Mouse (Mus musculus): ENCODE measurements around the gene Olfr1392.

Gene Olfr1392

GRCm38 (mm10) chr11:49248974-49249700 lies 35.9 kb upstream of the Olfr1392 start:
- Histone ChIP-seq H3K4me3 (replicated peaks; ENCODE audit: low read length) (no peak overlapping the region), H3K36me3 (ENCODE audit: insufficient read depth, low read length) (peaks cover 10% of the 10 kb centered on the region), H3K9me3 (ENCODE audit: low read length) (no peaks in the 10 kb centered on the region), H3K4me1 (replicated peaks; ENCODE audit: low read depth, low read length) (peaks cover 68% of the 10 kb centered on the region), H3K27me3 (ENCODE audit: insufficient read depth, low read length) (peaks cover 9% of the 10 kb centered on the region; the same call in 1 of the 2 replicates)
- TF ChIP-seq CTCF (conservative IDR thresholded peaks at IDR 0.05; ENCODE audit: low read length) (no peak), NANOG (IDR thresholded peaks at IDR 0.05; ENCODE audit: borderline replicate concordance, low read length) (no peak), POU5F1 (IDR thresholded peaks at IDR 0.05; ENCODE audit: borderline replicate concordance, low read length) (no peak)

GRCm38 (mm10) chr11:49249811-49250421 lies 35.2 kb upstream of the Olfr1392 start:
- H3K36me3 ChIP-seq (ENCODE audit: insufficient read depth, low read length), result peaks cover 14% of the 10 kb centered on the region
- H3K27me3 ChIP-seq (ENCODE audit: insufficient read depth, low read length), result peaks cover 9% of the 10 kb centered on the region; the same call in 1 of the 2 replicates
- H3K4me1 ChIP-seq (replicated peaks; ENCODE audit: low read depth, low read length), result peaks cover 63% of the 10 kb centered on the region
- peak overlapping the region; percentile 81 for H3K4me3 ChIP-seq (replicated peaks; ENCODE audit: low read length)
- TF ChIP-seq CTCF (conservative IDR thresholded peaks at IDR 0.05; ENCODE audit: low read length) (no peak), NANOG (IDR thresholded peaks at IDR 0.05; ENCODE audit: borderline replicate concordance, low read length) (no peak), POU5F1 (IDR thresholded peaks at IDR 0.05; ENCODE audit: borderline replicate concordance, low read length) (no peak)
- no peaks in the 10 kb centered on the region for H3K9me3 ChIP-seq (ENCODE audit: low read length)

- H3K36me3 ChIP-seq (ENCODE audit: insufficient read depth, low read length), result peaks cover 14% of the 10 kb centered on the region
- no peaks in the 10 kb centered on the region for H3K9me3 ChIP-seq (ENCODE audit: low read length)
- TF ChIP-seq CTCF (conservative IDR thresholded peaks at IDR 0.05; ENCODE audit: low read length) (no peak), POU5F1 (IDR thresholded peaks at IDR 0.05; ENCODE audit: borderline replicate concordance, low read length) (no peak), NANOG (IDR thresholded peaks at IDR 0.05; ENCODE audit: borderline replicate concordance, low read length) (no peak)
- H3K27me3 ChIP-seq (ENCODE audit: insufficient read depth, low read length), result peaks cover 9% of the 10 kb centered on the region; the same call in 1 of the 2 replicates
- H3K4me1 ChIP-seq (replicated peaks; ENCODE audit: low read depth, low read length), result peaks cover 55% of the 10 kb centered on the region
- peak overlapping the region; percentile 81 for H3K4me3 ChIP-seq (replicated peaks; ENCODE audit: low read length)
Observed at GRCm38 (mm10) chr11:49250422-49251379, 34.4 kb upstream of the Olfr1392 start.

GRCm38 (mm10) chr11:49251380-49251761 lies 33.7 kb upstream of the Olfr1392 start:
- Histone ChIP-seq H3K27me3 (ENCODE audit: insufficient read depth, low read length) (peaks cover 9% of the 10 kb centered on the region; the same call in 1 of the 2 replicates), H3K36me3 (ENCODE audit: insufficient read depth, low read length) (peaks cover 14% of the 10 kb centered on the region), H3K9me3 (ENCODE audit: low read length) (no peaks in the 10 kb centered on the region), H3K4me3 (replicated peaks; ENCODE audit: low read length) (peak overlapping the region; percentile 81; the same call in 1 of the 2 replicates), H3K4me1 (replicated peaks; ENCODE audit: low read depth, low read length) (peaks cover 48% of the 10 kb centered on the region)
- TF ChIP-seq CTCF (conservative IDR thresholded peaks at IDR 0.05; ENCODE audit: low read length) (no peak), POU5F1 (IDR thresholded peaks at IDR 0.05; ENCODE audit: borderline replicate concordance, low read length) (no peak), NANOG (IDR thresholded peaks at IDR 0.05; ENCODE audit: borderline replicate concordance, low read length) (no peak)

- Histone ChIP-seq H3K27me3 (ENCODE audit: insufficient read depth, low read length) (peaks cover 9% of the 10 kb centered on the region; the same call in 1 of the 2 replicates), H3K4me1 (replicated peaks; ENCODE audit: low read depth, low read length) (peaks cover 42% of the 10 kb centered on the region), H3K4me3 (replicated peaks; ENCODE audit: low read length) (no peak overlapping the region), H3K9me3 (ENCODE audit: low read length) (no peaks in the 10 kb centered on the region), H3K36me3 (ENCODE audit: insufficient read depth, low read length) (peaks cover 14% of the 10 kb centered on the region)
- TF ChIP-seq NANOG (IDR thresholded peaks at IDR 0.05; ENCODE audit: borderline replicate concordance, low read length) (no peak), POU5F1 (IDR thresholded peaks at IDR 0.05; ENCODE audit: borderline replicate concordance, low read length) (no peak), CTCF (conservative IDR thresholded peaks at IDR 0.05; ENCODE audit: low read length) (no peak)
Observed at GRCm38 (mm10) chr11:49252048-49252447, 33.0 kb upstream of the Olfr1392 start.

GRCm38 (mm10) chr11:49253035-49253434 lies 32.0 kb upstream of the Olfr1392 start:
- peaks cover 9% of the 10 kb centered on the region; the same call in 1 of the 2 replicates for H3K27me3 ChIP-seq (ENCODE audit: insufficient read depth, low read length)
- H3K4me1 ChIP-seq (replicated peaks; ENCODE audit: low read depth, low read length), result peaks cover 32% of the 10 kb centered on the region
- H3K4me3 ChIP-seq (replicated peaks; ENCODE audit: low read length), result no peak overlapping the region
- peaks cover 14% of the 10 kb centered on the region for H3K36me3 ChIP-seq (ENCODE audit: insufficient read depth, low read length)
- TF ChIP-seq POU5F1 (IDR thresholded peaks at IDR 0.05; ENCODE audit: borderline replicate concordance, low read length) (no peak), CTCF (conservative IDR thresholded peaks at IDR 0.05; ENCODE audit: low read length) (no peak), NANOG (IDR thresholded peaks at IDR 0.05; ENCODE audit: borderline replicate concordance, low read length) (no peak)
- no peaks in the 10 kb centered on the region for H3K9me3 ChIP-seq (ENCODE audit: low read length)

- H3K4me1 ChIP-seq (replicated peaks; ENCODE audit: low read depth, low read length), result peaks cover 36% of the 10 kb centered on the region
- TF ChIP-seq POU5F1 (IDR thresholded peaks at IDR 0.05; ENCODE audit: borderline replicate concordance, low read length) (no peak), NANOG (IDR thresholded peaks at IDR 0.05; ENCODE audit: borderline replicate concordance, low read length) (no peak), CTCF (conservative IDR thresholded peaks at IDR 0.05; ENCODE audit: low read length) (no peak)
- H3K36me3 ChIP-seq (ENCODE audit: insufficient read depth, low read length), result peaks cover 6% of the 10 kb centered on the region; the same call in 1 of the 2 replicates
- no peak overlapping the region for H3K4me3 ChIP-seq (replicated peaks; ENCODE audit: low read length)
- H3K27me3 ChIP-seq (ENCODE audit: insufficient read depth, low read length), result no peaks in the 10 kb centered on the region
- no peaks in the 10 kb centered on the region for H3K9me3 ChIP-seq (ENCODE audit: low read length)
Observed at GRCm38 (mm10) chr11:49259296-49259695, 25.8 kb upstream of the Olfr1392 start.

Measured in E14TG2a.4 (cell line).